Mouse (Mus musculus): ENCODE measurements around the gene Gm45837.

Gene Gm45837

DNA sequence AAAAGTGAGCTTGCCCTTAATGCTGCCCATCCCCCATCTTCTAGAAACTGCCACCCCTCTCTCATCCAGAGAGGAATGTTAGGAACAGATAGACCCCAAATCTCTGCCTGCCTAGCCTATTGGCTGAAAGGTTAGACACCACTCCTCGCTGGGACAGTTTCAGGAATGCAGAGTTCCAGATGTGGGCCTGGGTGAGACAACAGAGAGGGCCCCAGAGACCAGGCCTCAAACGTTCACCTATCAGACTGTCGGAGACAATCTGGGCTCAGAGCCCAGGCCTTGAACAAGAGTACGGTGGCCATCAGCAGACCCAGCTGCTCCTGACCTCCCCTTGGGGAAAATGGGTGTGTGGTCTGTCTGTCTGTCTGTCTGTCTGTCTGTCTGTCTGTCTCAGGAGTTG, 17.7 kb upstream of the Gm45837 start:
- no peak for DNase-seq

DNA sequence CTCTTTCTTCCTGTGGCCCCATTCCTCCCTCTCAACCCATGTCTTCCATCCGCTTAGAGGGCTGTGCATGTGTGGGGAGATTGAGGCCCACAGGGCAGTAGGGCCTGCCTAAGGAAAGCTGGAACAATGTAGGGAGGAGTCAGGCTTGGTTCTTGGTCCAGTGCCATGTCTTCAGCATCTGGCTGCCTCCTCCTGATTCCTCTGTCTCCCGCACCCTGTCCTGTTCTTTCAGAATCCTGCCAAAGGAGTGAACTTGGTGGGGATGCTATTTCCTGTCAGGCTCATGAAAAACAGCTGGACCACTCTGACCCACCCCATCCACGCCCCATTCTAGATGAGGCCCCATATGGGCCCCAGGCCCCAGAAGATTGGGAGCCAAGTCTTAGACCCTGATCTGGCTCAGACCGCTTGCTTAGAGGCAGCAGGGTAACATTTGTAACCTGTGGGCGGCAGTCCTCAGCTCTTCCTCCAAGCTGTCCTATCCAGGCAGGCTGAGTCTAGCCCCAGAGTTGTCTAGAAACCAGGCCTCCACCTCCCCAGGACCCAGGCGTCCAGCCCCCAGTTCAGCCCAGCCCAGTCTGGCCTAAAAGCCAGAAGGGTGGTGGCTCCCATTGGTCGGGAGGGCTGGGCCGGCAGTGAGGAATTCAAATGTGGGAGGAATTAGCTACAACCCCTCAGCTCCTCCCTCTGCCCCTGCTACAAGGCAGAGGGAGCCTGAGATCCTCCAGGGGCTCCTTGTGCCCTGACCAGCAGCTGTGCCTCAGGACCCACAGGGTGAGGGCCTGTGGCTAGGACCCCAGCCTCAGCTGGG, 16.8 kb upstream of the Gm45837 start:
- DNase-seq = peak; percentile 59 to 80

DNA sequence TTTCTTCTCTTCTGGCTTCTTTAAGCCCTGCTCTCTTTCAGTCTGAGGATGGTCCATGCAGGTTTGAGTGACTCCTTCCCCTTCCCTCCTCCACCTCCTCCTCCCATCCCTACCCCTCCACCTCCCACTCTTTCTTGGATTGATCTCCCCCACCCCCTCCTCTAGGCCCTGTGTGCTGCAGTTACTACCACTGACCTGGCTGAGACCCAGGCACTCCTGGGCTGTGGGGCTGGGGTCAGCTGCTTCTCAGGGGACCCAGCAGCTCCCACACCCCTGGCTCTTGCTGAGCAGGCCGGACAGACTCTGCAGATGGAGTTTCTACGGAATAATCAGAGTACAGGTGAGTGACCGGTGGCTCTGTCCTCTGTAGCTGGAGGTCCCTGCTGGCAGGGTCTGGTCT, 16.1 kb upstream of the Gm45837 start:
- no peak for DNase-seq

DNA sequence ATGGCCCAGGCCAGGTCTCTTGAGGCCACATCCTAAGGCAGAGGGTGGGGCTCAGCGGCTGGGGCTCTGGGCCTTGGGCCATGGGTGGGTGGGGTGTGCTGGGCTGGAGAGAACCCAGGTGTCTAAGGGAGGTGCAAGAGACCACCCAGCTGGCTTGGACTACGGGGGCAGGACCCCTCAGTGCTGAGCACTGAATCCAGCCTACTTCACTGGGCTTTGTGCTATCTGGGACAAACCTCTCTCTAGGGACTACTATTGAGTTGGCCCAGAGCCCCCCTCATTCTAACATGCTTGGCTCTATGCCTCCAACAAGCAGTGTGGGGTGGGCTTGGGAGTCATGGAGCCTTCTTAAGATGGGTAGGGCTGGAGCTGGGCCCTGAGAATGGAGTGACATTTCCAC, 15.2 kb upstream of the Gm45837 start:
- DNase-seq = peak in 1 of 2 experiments; percentile 20

DNA sequence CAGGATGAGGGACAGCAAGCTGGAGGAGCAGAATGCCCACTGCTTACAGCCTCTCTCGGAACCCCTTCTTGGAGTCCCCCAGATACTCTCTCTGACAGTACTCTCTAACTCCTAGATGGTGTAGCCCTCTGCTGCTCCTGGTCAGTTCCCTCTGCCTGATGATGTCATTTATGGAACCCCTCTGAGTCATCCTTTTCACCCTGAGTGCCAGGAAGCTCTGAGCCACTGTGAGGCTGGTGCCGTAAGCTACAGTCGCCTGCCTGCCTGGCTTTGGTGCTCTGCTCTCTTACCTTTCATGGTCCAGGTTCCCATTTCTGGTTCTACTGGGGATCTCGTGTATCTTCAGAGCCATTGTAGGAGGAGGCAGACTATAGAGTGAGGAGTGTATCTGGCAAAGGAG, 13.5 kb upstream of the Gm45837 start:
- DNase-seq = no peak

DNA sequence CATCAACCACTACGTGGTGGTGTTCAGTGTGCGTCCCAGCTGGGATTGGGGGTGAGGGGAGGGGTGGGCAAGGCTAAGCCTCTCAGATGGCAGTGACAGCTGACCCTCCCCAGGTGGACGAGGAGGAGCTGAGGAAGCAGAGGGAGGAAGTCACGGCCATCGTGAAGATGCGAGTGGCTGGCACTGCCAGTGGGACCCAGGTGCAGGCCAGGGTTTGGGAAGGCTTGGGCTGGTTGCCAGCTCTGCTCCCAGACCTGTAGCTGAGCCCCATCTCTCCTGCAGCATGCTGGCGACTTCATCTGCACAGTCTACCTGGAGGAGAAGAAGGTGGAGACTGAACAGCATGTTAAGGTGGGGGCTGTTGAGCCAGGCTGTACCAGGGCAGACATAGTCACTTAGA, 9.2 kb upstream of the Gm45837 start:
- no peak for DNase-seq

DNA sequence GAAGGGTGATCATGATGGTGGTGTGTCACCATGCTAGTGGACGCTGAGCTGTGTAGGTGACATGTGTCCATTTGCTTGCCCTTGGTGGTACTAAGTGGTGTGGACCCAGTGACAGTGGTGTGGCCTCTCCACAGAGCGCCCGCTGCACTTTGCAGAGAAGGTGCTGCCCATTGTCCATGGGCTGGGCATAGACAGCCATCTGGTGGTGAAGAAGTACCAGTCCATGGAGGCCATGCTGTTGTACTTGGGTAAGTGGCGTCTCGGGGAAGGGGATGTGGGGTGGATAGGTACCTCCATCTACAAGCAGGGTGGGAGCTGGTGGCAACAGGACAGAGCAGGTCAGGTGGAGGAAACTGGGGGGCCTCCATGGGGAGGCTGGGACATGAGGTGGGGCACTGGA, 6.9 kb upstream of the Gm45837 start:
- DNase-seq = no peak

DNA sequence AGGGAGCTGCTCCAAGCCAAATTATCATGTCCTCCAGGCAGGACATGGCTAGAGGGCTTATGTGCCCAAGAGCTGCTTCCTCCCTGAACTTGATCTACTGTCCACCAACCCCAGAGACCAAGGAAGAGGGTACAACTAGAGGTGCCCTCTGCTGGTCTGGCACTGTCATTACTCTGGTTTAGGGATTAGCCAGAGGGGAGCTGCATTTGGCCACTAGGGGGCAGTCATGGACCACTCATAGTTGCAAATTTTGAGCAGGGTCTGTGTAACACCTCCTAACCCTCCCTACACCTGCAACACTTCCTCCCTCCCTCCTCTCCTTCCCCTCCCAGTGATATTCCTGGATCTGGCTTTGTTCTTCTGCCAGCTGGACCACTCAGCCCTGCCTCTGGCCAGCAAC, 2.1 kb downstream of the Gm45837 start:
- peak; percentile 78 to 91 for DNase-seq

DNA sequence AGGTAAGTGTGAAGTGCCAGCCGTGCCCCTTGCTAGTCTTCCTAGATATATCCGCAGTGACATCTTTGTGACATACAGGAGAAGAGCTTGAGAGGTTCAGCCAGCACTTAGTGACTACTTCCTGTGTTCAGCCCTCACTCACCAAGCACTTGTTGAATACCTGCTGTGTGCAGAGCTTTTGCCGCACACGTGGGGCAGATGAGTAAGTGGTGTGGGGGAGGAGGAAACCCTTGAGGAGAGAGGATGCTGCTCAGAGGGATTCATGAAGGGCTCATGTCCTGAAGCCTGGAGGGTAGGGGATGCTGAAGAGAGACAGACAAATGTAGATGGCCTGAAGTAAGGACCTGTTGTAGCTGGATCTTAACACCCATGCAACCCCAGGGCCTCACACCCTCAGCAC, 3.5 kb downstream of the Gm45837 start:
- no peak for DNase-seq

DNA sequence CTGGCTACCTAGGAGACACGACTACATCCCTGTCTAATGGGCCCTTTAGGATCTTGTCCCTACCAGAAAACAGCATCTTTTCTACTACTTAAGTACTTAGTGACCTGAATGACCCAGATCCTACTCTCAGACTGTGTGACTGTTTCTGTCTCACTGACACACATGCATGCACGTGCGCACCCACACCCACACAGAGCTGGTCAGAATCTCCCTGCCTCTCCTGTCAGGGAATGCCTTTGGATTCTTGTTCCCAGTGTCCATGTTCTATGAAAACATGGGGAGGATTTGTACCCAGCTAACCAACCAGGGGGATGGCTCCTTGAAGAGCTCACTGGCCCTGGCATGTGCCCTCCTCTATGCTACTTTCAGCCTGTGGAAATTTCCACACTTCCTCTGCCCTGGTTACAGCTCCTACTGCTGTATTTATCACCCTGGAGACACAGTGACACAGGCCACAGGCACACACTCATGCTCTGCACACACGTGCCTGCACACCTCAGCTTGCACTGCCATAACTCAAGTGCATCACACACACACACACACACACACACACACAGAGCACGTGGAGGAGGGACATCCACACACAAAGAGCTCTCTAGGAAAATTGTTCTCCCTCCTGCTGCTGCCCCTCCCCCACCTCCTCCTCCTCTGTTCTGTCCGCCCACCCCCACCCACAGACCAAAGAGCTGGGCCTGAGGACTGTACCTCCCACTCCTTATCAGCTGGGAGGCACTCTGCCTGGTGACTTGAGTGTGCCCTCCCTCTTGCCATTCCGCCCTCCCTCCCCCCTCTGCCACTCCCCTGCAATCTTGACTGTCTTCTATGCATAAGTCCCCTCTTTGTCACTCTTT, 4.2 kb downstream of the Gm45837 start:
- DNase-seq = no peak

DNA sequence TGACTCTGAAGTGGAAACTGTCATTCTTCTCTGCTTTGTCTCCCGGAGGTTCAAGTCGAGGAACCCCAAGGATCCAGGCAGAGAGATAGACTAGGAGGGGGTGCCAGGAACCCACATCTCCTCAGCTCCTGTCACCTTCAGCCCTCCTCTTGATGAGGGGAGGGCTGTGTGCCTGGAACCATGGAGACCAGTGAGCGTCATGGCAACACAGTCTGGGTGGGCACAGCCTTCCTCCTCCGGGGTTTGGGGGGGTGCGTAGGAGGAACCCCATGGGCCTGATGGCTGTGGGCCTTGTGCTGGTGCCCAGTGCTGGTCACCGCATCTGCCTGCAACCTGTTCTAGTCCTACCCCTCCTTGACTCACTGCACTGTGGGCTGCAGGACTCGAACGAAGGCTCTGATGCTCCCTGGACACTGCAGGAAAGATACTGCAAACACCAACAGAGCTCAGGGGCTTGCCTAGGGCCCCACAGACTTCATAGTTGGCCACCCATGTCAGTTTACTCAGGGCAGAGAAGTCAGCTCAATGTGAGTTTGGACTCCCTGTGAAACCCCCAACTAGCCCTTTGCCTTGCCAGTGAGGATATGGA, 4.9 kb downstream of the Gm45837 start:
- DNase-seq = no peak

DNA sequence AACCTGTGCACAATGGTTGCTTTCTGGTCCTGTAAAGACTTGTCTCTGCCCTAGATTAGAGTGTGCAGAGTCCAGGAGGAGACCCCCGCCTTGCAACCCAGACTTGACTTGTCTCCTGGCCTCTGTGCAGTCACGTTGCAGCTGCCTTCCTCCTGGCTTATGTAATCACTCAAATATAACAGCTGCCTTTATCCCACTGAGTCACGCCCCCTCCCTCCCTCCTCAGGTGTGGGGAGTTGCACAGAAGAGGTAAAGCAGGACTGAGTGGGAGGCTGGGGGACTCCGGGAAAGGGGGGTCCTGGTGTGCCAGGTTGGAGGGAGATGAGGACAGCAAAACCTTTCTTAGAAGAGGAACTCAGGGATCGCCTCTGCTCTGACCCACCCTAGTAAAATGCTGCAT, 5.7 kb downstream of the Gm45837 start:
- DNase-seq = no peak

DNA sequence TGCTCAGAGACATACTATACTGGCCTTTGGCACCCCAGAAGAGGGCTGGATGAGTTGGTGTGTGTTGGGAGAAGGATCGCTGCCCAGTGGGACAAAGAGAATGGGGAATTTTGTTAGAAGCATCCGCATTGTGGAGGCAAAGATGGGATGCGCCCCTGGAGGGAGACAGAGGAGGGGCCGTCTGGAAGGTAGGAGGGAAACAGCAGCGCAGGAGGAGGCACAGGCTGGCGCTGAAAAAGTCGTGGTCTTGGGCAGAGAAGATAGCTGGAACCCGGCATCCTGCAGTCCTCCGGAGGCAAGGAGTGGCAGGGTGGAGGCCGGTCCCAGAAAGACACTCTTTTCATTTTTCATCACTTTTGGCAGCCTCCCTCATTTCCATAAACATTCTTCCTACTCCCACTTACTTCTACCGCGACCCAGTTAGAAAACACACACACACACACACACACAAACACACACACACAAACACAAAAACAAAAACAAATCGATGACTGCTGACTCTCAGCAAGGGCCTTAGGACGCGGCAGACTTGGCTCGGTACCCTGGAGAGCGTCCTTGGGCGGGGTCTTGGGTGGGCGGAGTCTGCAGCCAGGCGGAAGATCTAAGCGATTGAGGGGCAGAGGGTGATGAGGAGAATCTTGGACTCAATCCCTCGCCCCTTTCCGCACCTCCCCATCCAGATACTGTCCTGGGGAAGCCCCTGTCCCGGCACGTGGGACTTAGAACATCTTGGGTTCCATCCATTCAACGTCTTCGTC, 8.5 kb downstream of the Gm45837 start:
- no peak for DNase-seq

DNA sequence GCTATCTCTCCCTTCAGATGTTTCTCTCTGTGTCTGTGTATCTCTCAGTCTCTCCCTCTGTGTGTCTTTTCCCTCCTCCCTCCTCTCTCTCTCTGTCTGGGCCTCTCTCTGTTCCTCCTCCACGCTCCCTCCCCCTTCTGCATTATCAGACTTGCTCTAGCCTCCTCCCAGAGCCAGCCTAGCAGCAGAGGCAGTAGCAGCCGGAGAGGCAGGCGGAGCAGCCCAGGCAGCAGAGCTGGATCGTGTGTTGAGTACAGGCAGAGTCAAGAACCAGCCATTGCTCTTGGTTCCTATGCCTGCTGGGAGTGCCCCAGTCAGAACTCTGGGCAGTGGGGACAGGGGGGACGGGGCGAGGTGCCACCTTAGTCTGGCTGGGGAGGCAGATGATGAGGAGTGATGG, 10.8 kb downstream of the Gm45837 start, which contains the start of gene Pde2a:
Gene Pde2a, plus strand, starts transcription at position 163 of the 400 bp plus-strand sequence.
- DNase-seq = no peak

DNA sequence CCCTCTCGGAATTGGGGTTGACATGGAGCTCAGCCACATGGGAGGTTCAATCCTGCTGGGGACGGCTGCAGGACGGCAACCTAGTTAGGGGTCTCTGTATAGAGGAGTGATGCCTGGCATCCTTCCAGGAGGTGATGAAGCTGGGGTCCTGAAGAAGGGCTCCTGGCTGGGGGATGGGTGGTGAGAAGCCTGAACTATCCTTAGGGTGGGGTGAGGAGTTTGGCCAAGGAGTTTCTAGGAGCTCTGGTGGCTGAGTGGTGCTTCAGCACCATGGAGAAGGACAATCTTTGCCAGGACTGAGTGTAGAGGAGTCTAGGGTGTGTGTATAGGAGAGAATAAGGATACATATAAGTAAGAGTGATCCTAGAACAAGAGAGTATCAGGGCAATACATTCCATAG, 11.4 kb downstream of the Gm45837 start:
- peak in 1 of 2 experiments; percentile 8 for DNase-seq

DNA sequence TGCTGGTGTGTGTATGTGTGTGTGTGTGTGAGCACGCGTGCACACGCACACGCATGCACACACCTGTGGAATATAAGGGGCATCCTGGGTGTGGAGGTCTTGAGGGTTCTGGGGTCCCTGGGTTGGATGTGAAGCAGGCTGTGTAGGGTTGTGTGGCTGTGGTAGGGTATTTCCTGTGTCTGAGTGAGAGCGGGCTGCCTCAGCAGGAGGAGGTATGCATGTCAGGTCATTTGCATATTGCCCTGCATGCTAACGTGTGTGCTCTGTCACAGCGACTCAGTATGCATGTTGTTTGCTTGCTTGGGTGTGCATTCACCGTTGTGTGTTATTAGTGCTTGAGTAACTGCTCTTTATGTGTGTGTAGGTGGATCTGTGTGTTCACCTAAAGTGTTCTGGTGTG, 12.0 kb downstream of the Gm45837 start:
- no peak for DNase-seq

DNA sequence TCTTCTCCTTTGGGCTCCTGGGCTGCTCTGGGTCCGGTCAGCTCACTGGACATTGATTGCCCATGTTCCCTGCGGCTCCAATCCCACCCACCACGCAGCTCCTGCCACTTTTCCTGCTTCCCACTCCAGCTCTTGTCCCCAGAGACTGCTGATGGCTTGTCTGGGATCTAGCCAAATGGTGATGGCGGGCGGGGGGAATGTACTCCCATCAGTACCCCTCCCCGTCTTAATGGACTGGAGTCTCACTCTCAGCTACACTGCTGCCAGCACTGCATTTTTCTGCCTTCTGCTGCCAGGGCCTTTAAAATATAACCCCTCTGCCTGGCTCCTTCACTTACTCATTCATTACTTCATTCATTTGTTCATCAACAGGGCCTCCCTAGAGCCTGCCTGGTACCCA, 13.3 kb downstream of the Gm45837 start:
- DNase-seq = no peak

DNA sequence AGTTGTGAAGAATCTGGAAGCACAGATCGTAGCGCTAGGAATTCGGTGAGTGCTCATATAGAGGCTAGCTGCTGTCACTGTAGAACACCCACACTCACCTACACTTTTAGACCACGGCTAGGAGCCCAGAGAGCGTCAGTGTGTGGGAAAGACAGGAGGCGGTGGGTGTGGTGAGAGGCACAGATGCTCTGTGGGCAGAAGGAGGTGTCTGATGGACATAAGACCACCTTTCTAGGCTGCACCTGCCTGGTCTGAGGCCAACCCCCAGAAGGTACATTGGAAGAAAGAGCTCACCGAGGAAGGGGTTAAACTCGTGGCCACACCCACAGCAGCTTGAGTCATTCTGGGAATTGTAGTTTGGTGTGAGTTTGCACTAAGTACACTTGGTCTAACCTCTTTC, 16.0 kb downstream of the Gm45837 start:
- no peak for DNase-seq

DNA sequence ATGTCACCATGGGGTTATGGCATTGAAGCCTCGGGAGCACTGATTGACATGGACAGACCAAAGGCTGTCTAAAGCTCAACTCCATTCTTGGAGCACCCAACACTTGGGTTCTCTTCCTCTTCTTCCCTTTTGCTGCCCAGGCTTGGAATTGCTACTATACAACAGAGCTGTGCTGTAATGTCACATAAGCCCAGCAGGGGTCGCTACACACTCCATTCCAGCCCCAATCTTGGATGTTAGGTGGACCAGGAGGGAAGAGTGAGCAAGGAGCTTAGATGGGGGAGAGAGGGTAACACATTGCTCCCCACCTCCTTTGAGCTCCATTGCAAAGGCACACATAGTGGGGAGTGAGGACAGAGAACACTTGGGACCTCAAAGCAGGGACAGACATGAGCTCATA, 17.1 kb downstream of the Gm45837 start:
- DNase-seq = peak in 1 of 2 experiments; percentile 31

DNA sequence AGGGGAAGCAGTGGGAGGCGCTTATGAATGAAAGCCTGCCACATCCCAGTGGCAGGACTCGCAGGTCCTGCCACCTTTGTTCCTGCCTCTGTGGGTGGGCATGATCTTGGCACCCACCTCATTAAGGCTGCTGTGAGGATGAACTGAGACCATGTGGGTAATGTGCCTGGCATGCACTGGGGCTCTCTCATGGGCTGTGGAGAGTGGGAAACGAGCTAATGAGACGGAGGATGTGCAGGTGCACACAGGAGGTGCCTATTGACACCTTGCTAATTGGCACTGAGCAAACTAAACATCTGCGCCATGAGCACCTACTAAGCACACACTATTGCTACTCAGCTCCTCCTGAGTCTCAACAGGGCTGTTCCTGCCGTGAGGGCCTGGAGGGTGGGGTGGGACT, 24.4 kb downstream of the Gm45837 start:
- no peak for DNase-seq

DNA sequence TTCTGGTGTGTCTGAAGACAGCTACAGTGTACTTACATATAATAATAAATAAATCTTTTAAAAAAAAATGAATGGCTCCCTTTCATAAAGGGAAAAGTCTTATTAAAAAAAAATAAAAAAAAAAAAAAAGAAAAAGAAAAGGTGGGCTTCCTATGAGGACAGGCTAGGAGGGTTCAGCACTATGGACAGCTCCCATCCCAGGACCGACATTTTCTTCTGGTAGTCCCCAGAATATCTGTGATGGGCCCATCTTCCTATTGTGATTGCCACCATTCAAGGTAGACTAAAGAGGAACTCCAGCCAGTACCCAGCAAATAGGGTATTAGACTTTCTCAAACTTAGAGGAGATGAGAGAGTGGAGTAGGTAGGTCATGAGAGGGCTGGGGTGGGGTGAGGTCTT, 27.2 kb downstream of the Gm45837 start:
- no peak for DNase-seq

DNA sequence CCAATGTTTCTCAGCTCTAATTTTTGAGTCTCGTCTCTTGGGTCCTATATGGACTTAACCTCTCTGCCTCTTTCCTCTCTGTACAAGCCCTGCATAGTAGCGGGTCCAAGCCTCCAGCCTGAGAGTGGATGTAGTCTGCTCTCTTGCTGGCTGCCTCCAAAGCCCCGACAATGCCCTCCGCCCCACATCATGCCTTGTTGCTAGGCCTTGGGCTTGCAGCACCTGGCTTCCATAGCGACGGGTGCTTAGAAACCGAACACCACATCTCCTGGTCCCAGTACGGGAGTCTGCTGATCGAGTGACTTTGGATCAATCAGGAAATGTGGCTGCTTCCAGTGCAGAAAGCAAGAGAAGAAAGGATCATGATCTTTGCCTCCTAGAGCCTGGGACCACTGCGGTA, 32.4 kb downstream of the Gm45837 start:
- DNase-seq = no peak

DNA sequence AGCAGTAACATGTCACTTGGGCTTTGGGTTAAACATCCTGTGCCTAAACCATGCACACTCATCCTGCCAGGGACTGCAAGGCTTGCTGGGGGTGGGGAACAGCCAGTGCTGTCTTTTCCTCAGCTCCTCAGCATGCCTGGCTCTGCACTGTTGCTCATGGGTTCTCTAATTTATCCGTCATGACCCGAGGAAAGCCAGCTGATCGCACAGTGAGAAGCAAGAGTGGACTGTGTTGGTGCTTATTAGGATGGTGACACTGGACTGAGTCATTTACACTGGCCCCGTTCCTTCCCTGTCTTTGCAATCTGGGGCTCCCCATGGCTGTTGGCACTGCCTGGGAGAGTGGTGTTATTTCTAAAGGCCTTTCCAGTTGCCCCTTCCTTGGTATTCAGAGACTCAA, 33.5 kb downstream of the Gm45837 start:
- DNase-seq = no peak
